Mouse (Mus musculus) ES-E14 (cell line): ENCODE measurements around the gene B3gat1.

ENCODE experiments used
- CHD2 ChIP-seq: IDR thresholded peaks from 2 replicates; pipeline ENCODE4 v1.6.1; 2014; ENCODE audit warnings: mild to moderate bottlenecking, low read depth, low read length, inconsistent platforms
- ZC3H11A ChIP-seq: IDR thresholded peaks from 2 replicates; pipeline ENCODE4 v1.6.1; 2012; ENCODE audit warnings: low read depth, mild to moderate bottlenecking, inconsistent platforms, low read length, borderline replicate concordance
- ZNF384 ChIP-seq: IDR thresholded peaks from 2 replicates; pipeline ENCODE4 v1.6.1; 2012; ENCODE audit warnings: low read depth, low read length, inconsistent platforms

GRCm38 (mm10) chr9:26742817-26743216, 9.3 kb downstream of the B3gat1 start:
- no peak for TF ChIP-seq ZC3H11A
- no peak for TF ChIP-seq CHD2
- no peak for TF ChIP-seq ZNF384
